Mouse (Mus musculus): ENCODE measurements at regions not wholly inside any gene's neighbourhood (a gene's known extent, or its start where the extent isn't known, plus 50 kb on each side); places are given as distances from the start of the nearest gene placed in this dataset.

- TF ChIP-seq CTCF (IDR thresholded peaks at IDR 0.05; ENCODE audit: low read depth) (no peak), EP300 (IDR thresholded peaks at IDR 0.05; ENCODE audit: low read depth) (no peak)
Observed at GRCm38 (mm10) chr8:23560836-23561235, 1149.7 kb downstream of the Mrps31 start.

Measured in heart, postnatal 0 days (tissue).